Mouse (Mus musculus) T-helper 17 cell (primary cell): ENCODE measurements around the gene Prss54.

Experiments
- in situ Hi-C, 2 experiments: fragments of 300-600 bp; cut with MboI, MseI; formaldehyde crosslinking; loops; 1 replicate in 1 of 2; 2 replicates in 1 of 2; pipeline ENCODE4 v1.15.1; 2025; ENCODE audit warnings: high pct_unique_total_duplicates in 2 of 2

Prss54 gene

DNA sequence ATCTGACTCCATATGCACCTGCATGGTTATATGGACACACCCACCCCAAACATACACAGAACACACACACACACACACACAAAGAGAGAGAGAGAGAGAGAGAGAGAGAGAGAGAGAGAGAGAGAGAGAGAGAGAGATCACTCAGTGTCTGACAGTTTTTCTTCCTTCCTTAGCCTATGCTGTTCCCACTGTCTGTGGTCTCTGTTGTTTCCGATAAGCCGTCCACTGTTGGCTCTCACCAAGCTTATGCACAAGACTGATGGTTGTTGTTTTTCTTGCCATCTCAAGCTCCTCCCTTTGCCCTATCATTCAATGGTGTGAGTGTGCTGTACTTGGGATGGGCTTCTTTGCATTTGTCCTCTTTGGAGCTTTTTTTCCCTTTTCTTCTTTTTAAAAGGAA is 20.2 kb downstream of the Prss54 start:
- in situ Hi-C loops = no loop called here

DNA sequence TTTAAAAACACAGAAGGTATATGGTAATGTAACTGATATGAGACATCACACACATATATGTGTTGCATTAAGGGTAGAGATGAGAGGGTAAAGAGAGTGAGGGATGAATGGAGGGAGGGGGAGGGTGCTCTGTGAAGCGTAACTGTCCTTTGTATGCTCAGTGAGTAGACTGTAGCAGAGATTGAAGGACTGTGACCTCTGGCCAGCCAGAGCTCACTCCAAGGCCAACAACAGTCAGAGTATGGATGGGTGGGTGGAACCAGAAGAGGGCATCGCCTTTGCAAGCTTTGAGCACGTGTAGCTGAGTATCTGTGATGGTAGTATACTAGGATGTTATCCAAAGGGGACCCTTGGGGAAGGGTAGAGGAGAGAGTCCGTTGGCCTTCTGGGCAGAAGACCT is 24.6 kb downstream of the Prss54 start:
- in situ Hi-C loops = no loop called here

DNA sequence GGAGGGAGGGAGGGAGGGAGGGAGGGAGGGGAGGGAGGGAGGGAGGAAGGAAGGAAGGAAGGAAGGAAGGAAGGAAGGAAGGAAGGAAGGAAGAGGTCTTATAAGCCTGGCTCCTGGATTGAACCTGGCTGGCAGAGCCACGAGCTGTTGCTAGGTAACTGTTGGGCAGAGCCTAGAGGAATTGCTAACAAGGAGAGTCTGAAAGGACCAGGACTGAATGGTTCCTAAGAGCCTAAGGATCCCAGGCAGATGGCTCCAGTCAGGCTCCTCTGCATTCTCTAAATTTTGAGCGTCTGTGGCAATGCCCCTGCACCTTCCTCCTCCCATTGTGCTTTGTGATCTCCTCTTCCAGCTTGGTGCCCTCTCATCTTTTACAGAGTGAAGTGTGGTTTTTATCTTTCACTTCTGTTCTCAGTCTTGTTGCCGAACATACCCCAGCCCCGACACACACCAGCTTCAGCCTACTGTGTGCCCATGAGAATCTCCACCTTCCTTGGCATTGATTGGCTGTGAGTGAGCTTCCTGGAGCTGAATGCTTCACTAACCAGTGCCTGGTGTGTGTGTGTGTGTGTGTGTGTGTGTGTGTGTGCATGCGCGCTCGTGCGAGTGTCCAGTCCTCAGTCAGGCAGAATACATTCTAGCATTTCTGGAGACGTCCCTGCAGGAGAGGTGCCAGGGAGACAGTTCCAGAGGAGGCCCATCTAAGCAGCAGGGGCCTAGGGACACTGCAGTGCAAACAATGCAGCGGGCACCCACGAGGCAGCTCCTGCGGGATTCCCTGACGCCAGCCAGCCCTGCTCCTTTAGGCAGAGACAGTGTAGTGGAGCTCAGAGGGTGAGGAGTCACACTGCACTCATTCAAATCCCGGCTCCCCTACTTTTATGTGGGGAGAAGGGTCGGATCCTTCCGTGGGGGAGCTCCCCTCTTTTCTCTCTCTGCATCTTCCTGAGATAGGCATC is 26.0 kb downstream of the Prss54 start:
- in situ Hi-C loops = no loop called here

DNA sequence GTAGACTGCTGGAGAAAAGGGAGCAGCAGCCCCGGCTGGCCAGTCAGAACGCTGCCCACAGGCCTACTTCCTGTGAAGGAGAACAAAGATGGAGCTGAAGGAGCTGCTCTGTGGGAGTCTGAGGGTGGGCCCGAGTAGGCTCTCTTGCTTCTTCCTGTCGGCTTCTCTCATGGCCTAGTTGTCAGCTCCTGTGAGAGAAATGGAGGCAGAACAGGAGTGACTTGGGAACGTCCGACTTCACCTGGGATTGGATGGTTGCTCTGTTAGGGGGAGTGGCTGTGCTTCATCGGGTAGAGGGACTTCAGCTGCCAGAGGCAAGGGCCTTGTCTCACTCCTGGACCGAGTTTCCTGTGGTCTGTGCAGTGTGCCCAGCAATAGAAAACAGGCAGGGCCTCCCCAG is 28.2 kb downstream of the Prss54 start:
- in situ Hi-C loops = no loop called here

DNA sequence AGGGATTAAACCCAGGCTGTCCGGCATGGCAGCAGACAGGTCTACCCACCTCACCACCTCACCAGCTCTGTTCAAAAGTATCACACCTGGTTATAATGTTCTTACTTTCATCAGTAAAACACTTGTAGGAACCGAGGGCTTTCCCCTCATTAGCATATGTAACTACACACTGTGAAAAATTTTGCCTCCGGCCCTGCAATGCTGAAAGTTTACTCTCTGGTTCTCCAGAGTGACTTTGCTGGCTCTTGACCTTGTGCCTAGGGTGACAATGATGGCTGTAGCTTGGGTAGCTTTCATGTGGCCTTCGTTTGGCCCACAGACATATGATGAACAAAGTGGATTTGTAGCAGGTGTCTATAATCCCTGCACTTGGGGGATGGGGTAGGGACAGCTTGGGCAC is 29.2 kb downstream of the Prss54 start:
- in situ Hi-C loops = no loop called here

DNA sequence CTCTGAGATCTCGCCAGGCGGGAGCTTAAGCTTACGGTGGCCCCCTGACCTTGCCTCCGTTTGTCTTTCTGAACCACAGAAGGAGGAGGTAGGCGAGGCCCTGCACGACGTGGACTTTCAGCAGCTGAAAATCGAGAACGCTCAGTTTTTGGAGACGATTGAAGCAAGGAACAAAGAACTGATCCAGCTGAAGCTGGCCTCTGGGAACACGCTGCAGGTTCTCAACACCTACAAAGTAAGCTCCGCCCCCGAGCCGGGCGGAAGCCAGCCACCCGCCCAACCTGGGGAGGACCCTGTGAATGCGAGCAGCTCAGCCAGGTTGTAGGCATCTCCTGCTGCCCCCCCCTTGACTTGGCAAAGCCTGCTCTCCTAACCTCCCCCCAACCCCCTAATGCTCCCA is 30.3 kb downstream of the Prss54 start:
- in situ Hi-C loops = no loop called here

DNA sequence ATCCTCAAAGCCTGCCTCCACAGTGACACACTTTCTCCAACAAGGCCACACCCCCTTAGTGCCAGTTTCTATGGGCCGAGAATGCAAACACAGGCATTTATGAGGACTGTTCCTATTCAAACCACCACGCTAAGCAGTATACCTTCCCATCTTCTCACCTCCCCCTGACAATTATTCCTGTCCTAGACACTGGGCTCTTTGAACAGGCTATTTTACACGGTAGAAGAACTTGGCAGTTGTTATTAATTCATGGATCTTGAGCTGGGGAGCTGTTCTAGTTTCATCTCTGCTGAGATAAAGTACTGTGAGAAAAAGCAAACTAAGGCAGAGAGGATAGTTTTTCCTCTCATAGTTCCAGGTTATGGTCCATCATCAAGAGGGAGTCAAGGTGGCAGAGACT is 33.1 kb downstream of the Prss54 start:
- in situ Hi-C loops = no loop called here

DNA sequence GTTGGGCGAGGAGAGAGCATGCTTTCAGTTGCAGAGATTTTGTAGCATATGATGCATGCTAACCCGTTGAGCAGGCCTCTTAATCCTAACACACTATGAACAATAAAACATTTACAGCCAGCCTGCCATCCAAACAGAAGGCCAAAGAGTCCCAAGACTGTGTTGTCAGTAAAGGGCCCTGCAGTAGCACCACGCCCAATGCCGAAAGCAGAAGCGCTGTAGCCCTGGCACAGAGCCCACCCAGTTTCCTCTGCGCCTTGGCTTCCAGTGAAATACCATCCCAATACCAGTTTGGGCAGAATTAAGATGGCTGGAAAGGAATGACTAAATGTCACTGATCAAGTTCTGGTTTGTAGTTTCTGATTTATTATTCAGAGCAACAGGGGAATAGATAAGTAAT is 33.9 kb downstream of the Prss54 start:
- in situ Hi-C loops = no loop called here

DNA sequence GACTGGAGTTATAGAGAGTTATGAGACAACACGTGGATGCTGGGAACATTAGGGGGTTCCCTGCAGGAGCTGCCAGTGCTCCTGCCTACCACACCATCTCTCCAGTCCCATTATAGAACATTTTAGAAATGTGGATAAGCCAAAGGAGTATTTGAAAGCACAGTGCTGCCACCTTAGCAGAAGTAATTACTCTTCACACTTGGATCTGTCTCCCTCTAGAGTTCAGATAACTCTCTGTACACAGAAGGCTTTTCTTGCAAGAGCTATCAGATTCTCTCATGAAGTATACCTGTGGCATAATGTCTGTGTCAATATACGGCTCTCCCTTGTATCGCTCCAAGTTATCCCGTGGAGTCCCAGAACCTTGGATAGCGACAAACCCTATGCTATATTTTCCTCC is 36.7 kb downstream of the Prss54 start:
- in situ Hi-C loops = loop anchor here in 1 of 2 experiments (10.0 kb wide), 1 partner anchor 1285 kb away; no protein-coding TSS in a partner anchor

DNA sequence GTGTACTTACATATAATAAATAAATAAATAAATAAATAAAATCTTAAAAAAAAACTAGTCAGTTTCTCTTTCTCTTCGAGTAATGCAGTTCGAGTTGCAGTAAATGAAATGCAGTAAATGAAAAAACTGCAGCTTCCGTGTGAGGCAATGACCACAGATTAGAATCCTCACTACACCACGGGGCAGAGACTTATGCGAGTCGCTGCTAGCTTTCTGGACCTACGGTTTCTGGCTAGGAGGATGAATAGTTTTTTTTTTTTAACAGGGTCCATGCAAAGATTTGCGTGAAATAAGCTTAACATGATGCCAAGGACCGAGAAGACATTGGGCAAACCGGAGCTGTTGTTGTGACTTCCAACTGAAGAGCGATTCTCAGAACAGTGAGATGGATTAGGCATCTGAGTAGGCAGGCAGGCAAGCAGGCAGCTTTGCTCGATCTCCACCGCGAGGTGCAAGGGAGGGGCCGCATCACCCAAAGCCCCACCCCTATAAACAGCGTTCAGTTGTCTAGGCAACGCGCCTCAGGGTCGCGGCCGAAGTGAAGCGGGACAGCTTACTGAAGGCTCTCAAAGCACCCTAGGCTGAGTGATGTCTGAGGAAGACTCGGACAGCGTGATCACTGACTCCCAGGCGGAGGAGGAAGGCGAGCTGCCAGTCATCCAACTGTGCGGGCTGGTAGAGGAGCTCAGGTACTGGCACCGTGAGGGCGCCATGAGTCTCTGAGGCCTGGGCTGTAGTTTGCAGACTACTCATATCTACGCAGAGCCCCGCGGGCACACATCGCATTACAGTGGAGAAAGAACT is 42.4 kb downstream of the Prss54 start, which contains the start of gene Ccdc113:
TSS of gene Ccdc113 (plus strand) at position 502 of the 804 bp plus-strand sequence.
- in situ Hi-C loops = loop anchor here in 1 of 2 experiments (10.0 kb wide), 1 partner anchor 1279 kb away; no protein-coding TSS in a partner anchor

DNA sequence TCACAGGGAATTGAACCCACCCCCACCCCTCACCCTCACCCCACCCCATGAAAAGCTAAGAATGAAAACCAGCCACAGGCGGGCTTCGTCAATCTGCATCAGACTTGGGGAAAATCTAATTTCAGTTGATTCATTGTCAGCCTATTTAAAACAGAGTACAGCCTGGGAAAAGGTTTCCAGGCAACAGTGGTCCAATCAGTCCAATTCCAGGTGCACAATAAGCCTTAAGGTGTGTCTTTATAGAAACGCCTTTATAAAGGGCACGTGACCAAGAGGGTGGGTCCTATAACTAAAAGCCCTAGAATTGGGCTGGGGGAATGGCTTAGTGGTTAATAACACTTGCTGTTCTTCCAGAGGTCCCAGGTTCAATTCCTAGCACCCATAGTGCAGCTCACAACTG is 43.9 kb downstream of the Prss54 start:
- in situ Hi-C loops = loop anchor here in 1 of 2 experiments (10.0 kb wide), 1 partner anchor 1277 kb away; no protein-coding TSS in a partner anchor

DNA sequence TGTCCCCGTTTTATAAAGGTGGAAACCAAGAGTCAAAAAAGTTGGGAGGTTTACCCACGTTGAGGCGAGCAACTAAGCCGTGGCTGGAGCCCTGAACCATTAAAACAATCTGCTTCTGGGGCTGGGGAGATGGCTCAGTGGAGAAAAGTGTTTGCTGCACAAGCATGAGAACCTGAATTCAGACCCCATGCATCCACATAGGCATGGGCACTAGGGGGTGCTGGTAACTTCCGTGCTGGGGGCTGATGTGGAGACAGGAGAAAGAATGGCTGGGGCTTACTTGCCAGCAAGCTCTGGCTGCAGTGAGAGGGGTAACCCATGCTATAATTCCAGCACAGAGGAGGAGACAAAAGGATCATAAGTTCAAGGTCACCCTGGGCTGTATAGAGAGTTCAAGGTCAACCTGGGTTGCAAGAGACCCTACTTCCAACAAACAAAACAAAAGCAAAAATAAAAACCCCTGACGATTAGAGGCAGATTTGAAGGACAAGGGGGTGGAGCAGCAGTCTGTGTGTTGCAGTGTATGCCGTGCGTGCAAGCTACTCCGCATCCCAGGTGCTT is 47.3 kb downstream of the Prss54 start:
- in situ Hi-C loops = no loop called here

DNA sequence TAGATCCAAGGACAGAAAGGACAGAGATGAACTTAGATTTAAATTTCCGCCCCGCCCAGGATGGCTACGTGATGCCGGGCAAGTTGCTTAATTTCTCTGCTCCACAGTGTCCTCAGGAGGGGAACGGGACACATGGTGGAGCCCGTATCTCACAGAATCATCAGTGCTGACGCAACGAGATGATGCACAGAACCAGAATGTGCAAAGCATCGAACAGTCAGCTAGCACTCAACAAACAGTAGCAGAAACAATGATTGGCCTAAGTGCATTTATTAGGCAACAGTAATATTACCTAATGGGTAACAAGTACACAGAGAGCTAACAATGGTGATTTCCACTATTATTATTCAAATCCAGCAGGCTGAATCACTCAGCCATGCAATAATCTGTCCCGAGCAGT is 47.9 kb downstream of the Prss54 start:
- in situ Hi-C loops = no loop called here

DNA sequence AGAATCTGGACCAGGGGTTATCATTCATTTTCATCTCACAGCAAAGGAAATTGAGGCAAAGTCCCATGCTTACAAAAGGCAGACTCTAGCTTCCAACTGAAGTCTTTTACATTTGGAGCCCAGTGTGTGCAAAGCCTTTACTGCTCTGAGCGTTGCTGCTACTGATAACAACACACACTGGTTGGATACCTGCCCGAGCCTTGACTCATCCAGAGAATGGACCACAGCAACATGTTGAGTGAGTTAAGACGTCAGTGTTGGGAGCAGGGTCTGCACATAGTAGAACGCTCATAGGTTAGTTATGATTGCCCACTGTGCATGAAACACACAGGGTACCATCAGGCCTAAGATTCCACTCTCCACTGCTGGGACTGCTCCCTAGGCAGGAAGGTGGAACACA is 52.1 kb downstream of the Prss54 start:
- in situ Hi-C loops = no loop called here

DNA sequence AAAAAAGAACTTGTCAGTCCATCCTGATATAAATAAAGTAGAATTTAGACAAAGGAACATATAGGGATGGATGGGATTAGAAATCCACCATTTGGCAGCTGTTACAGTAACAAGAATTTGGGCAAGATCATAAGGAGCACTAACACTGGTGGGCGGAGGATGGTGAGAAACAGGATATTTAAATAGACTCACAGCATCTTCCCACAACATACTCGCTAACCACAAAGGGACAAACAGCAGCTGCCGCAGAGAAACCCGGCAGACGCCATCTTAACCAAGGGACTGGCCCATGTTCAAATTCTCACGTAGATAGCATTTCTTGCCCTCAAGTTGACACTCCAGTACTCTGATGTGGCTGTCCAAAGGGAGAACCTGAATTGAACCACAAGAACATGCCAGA is 59.2 kb downstream of the Prss54 start:
- in situ Hi-C loops = no loop called here

DNA sequence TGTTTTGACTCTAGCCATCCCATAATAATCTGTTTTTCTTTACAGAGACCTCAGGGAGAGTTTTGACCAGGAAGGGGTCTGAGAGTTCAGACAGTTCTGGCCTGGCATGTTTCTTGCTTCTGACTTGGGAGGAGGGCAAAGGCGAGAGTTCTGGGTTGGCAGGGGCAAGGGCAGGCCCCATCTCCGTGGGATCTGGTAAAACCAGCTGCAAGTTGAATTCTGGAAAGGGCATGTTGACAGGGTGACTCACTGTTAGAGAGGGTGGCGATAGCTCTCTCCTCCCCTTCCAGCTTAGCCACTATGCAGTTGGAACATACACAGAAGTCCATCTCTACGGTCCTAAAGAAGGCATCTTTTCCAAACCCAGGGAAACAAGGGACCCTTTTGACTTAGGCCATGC is 62.9 kb downstream of the Prss54 start:
- in situ Hi-C loops = no loop called here

DNA sequence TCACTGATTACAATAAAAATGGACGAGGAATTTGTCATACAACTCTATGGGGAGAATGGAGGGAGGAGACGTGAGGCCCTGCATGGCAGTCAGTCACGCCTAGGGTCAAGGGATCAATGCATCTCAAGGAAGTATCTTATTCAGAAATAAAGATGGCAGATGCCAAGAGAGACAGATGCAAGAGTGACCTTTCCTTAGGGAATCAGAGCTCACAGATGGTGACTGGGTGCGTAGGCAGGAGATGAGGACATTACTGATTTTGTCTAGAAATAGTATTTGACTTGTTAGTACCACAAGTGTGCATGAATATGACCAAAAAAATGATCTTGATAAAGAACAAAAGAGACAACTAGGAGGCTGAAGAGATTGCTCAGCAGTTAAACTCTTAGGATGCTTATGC is 63.9 kb downstream of the Prss54 start:
- in situ Hi-C loops = no loop called here
